Mouse (Mus musculus): ENCODE data around the gene Pacrg.

Gene Pacrg

GRCm38 (mm10) chr17:10549825-10550224 is 290.3 kb downstream of the Pacrg start:
- no peak for DNase-seq (ENCODE audit: low read depth, low spot score)

- no peak for DNase-seq (ENCODE audit: low read depth, low spot score)
Observed at GRCm38 (mm10) chr17:10548969-10549368, 291.1 kb downstream of the Pacrg start.

DNA sequence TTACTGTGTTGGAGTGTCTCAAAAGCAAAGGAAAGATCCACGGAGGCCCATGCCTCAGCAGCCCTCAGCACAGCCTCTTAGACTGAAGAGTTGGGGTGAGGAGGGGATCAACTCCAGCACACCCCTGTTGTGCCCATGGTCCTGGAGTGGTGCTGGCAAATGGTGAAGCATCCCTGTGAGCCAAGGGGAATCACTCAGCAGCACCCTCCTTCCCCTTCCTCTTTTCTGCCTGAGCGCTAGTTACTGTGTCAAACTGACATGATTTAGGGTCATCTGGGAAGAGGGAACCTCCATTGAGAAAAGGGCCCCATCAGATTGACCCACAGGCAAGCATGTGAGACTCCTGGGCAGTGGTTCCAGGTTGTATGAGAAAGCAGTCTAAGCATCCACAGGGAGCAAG is 299.3 kb downstream of the Pacrg start:
- no peak for DNase-seq (ENCODE audit: low read depth, low spot score)

GRCm38 (mm10) chr17:10534206-10534605 is 305.9 kb downstream of the Pacrg start:
- no peak for DNase-seq (ENCODE audit: low read depth, low spot score)

GRCm38 (mm10) chr17:10533461-10533860 is 306.6 kb downstream of the Pacrg start:
- no peak for DNase-seq (ENCODE audit: low read depth, low spot score)

GRCm38 (mm10) chr17:10531024-10531423 is 309.1 kb downstream of the Pacrg start:
- DNase-seq (ENCODE audit: low read depth, low spot score), result no peak

DNA sequence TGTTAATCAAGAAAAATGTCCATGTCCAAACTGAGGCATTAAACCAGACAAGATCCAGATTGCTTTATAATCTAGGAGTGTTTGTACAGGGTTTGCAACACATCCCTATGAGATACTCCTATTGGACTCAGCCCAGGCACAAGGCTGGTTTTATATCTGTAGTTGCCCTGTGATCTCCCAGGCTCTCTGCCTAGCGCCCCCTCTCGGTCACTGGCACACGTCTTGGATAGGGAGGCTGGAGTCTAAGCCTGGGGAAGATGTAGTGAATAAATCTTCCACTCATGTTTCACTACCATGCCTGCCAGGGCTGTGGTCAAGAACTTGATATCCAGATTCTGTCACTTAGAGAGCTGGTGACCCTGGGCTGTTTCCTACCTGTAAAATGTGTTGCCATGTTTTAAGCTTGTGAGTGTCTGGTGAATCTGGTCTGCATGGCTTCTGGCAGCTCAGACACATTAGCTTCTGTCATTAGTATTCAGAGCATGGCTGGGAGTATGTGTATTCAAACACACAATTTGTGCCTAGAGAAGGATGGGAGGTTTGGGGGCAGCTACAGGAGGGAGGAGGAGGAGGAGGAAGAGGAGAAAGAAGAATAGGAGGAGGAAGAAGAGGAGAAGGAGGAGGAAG is 310.7 kb downstream of the Pacrg start:
- no peak for DNase-seq (ENCODE audit: low read depth, low spot score)

GRCm38 (mm10) chr17:10521282-10521681 is 318.8 kb downstream of the Pacrg start:
- DNase-seq (ENCODE audit: low read depth, low spot score), result no peak

DNA sequence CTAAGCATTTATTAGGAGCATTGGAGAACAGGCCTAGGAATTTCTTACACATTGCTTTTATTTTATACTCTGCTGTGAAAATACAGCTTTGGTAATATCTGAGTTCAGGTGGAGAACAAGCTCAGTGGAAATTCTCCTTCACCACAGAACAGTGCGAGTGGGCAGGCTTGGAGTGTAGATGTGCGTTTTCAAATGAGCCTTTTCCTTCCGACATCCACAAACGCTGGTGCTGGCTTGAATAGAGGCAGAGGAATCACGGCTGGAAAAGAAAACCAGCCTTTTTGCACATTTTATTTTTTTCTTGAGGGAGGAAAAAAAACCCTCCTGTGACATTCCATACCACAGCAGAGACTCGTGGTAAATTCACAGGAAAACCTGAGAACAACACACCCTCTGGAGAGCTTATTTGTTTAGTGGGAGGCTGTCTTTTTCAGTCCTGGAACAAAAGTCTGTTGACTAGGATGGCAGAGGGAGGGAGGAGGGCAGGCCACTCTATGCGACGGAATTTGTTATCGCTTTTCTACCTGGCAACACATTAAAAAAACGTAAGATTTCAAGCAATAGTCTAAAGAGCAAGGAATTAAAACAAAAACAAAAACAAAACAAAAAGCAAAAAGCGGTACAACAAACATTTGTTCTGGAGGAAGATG is 320.5 kb downstream of the Pacrg start:
- no peak for DNase-seq (ENCODE audit: low read depth, low spot score)

DNA sequence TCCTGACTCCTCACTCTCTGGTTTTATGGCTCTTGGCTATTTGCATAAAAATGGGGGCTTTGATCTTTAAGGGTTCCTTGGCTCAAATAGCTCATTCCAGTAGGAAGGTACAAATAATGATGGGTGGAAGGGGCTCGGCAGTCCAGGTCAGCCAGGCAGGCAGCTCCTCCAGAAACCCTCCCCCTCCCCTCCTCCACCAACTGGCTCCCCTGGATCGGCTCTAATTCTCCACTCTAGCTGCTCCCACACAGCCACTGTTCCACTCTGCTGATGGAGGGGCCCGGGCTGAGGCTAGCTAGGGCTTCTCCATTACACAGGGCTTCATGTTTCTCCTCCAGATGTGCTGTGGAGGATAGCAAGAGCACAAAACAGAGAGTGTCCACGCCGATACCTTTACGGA is 325.3 kb downstream of the Pacrg start:
- DNase-seq (ENCODE audit: low read depth, low spot score), result no peak

- no peak for DNase-seq (ENCODE audit: low read depth, low spot score)
Observed at GRCm38 (mm10) chr17:10510913-10511759, 329.0 kb downstream of the Pacrg start.

DNA sequence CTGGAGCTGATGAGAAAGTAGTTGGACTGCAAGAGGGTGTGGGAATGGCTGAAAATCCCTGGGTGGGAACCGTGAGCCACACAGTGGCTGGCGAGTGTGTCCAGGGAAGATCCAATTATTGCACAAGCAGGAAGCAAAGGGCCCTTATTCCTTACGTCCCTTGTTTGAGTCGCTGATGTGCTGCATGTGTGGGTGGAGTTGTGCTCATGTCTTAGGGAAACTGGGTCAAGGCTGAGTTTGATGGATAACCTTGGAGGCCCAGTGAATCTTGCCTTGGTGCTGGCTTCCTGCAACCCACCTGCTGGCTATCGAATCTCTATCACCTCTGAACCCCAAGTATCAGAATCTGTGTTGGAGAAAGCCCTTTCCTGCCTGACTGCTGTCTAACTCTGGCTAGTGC is 329.6 kb downstream of the Pacrg start:
- DNase-seq (ENCODE audit: low read depth, low spot score), result no peak

- no peak for DNase-seq (ENCODE audit: low read depth, low spot score)
Observed at GRCm38 (mm10) chr17:10508088-10508487, 332.0 kb downstream of the Pacrg start.

DNA sequence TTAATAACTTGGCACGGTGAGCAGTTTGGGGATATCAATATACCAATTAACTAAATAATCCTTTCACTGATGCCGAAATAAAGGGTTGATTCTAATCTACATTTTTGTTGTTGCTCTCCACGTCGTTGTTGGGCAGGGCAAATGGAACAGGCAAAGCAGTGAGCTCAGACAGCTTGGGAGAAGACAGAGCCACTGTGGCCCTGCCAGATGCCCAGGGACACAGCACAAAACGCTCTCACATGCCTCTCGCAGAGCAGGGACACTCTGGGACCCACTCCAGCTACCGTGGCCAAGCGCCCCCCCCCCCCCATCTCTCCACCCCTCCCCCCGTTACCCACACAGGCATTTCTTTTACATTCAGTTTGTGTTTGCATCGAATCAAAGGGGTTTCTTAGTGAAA is 332.6 kb downstream of the Pacrg start:
- no peak for DNase-seq (ENCODE audit: low read depth, low spot score)

GRCm38 (mm10) chr17:10506896-10507295 is 333.2 kb downstream of the Pacrg start:
- no peak for DNase-seq (ENCODE audit: low read depth, low spot score)

DNA sequence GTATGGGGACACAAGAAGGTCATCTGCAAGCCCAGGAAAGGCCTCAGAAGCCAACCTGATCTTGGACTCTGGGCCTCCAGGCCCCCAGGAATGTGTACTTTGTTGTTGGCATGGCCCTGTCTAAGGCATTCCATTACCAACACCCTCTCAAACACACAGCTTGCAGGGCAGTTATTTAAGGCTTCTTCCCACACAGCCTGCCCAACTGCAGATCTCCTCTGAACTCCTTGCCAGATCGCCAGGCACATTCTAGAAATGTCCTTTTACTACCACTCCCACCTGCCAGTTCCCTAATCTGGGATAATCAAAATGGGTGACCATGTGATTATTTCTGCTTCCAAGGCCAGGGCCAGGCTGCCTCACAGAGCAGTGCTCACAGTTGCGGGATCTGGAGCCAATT is 338.7 kb downstream of the Pacrg start:
- DNase-seq (ENCODE audit: low read depth, low spot score), result no peak

- DNase-seq (ENCODE audit: low read depth, low spot score), result no peak
Observed at GRCm38 (mm10) chr17:10500795-10501432, 339.2 kb downstream of the Pacrg start.

DNA sequence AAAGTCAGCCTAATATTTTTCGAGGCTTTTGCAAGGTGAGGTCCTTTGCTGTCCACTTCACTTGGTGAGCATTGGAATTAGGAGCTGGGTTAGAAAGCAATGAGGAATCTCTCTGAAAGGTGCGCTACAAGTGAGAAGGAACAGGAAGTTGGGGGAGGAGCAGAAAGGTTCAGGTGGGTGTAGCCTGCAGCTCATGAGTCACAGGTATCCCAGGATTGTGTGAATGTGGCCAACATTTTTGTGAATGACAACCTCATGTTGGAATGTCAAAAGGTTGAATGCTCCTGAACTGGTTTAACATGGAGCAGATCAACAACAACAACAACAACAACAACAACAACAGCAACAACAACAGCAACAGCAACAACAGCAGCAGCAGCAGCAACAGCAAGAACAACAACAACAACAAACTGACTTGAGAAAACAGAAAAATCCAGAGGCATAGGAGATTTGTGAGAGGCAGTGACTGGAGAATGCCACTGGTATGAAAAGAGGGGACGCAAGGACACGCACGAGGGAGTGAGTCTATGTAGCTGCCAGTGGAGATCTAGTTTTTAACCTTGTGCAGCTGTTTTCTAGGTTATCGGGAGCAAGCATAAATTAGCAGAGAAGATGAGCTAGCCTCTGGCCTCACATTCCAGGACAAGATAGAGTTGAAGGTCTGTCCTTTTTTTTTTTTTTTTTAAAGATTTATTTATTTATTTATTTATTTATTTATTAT is 341.0 kb downstream of the Pacrg start:
- DNase-seq (ENCODE audit: low read depth, low spot score), result no peak

DNA sequence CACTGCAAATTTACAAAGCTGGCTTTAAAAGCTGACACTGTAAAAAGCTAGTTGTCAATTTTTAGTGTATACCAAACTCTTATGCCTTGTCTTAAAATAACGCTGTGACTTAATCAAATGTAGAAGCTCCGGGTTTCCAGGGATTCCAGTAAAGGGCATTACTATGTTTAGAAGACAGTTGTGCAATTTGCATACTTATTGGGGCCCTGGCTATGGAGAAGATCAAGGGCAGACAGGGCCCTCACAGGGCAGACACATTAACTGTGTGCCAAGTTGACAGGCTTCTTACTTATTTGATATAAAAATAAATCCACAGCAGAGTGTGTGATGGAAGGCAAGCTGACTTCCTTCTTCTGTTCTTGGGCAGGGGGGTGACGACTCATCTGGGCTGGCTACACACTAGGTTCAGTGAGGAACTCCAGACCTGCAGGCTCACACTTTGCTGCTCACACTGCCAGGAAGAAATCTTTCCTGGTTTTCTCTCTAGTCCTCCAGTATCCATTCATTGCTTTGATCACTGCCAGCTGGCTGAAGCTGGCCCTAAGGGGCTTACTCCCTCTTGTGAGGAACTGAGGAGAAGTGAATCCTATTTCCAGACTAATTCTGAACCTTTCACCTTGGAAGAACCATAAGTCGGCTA is 342.2 kb downstream of the Pacrg start:
- peak; percentile 24 for DNase-seq (ENCODE audit: low read depth, low spot score)

- DNase-seq (ENCODE audit: low read depth, low spot score), result no peak
Observed at GRCm38 (mm10) chr17:10496066-10496465, 344.0 kb downstream of the Pacrg start.

GRCm38 (mm10) chr17:10495588-10495987 is 344.5 kb downstream of the Pacrg start:
- no peak for DNase-seq (ENCODE audit: low read depth, low spot score)

Measured in retina, postnatal 7 days (tissue).